Mouse (Mus musculus) limb, embryonic 15.5 days (tissue): ENCODE data around the gene Shank2. TPM values are rescaled to one million over a fixed set of nuclear protein-coding genes. Genes with fewer than 3 reads are reported as not detected.

Experiments used
- ATAC-seq: fragments of 200-750 bp; cut with Nextera tagmentation; 2 replicates; pipeline ENCODE4 v1.8.0; 2017; ENCODE audit warnings: low read depth, moderate TSS enrichment; ENCODE audit not compliant: insufficient number of reproducible peaks, low FRiP score, low TSS enrichment
- H3K27ac ChIP-seq: fragments of 300-500 bp; sonication (generic); 2 replicates; pipeline ENCODE4 v1.5.1; 2015; ENCODE audit warnings: moderate library complexity, mild to moderate bottlenecking, inconsistent platforms
- H3K27me3 ChIP-seq: fragments of 300-500 bp; sonication (generic); 2 replicates; pipeline ENCODE4 v1.6.1; 2015; ENCODE audit warnings: inconsistent platforms
- H3K36me3 ChIP-seq: fragments of 300-500 bp; sonication (generic); 2 replicates; pipeline ENCODE4 v1.6.1; 2015; ENCODE audit warnings: inconsistent platforms
- H3K4me1 ChIP-seq: fragments of 300-500 bp; sonication (generic); 2 replicates; pipeline ENCODE4 v1.6.1; 2015; ENCODE audit warnings: inconsistent platforms
- H3K4me2 ChIP-seq: fragments of 300-500 bp; sonication (generic); 2 replicates; pipeline ENCODE4 v1.6.1; 2015; ENCODE audit warnings: mild to moderate bottlenecking, inconsistent platforms
- H3K4me3 ChIP-seq: fragments of 300-500 bp; sonication (generic); 2 replicates; pipeline ENCODE4 v1.5.1; 2015; ENCODE audit warnings: mild to moderate bottlenecking, inconsistent platforms
- H3K9ac ChIP-seq: fragments of 300-500 bp; sonication (generic); 2 replicates; pipeline ENCODE4 v1.6.1; 2015; ENCODE audit warnings: inconsistent platforms
- H3K9me3 ChIP-seq: fragments of 300-500 bp; sonication (generic); 2 replicates; pipeline ENCODE4 v1.6.1; 2016; ENCODE audit warnings: inconsistent platforms
- WGBS: fragments of 180-500 bp; shearing (Covaris S2); methylation state at CpG from one replicate; pipeline ENCODE4 v1.1.7; 2015; 5-methylcytosine and 5-hydroxymethylcytosine counted together
- polyA plus RNA-seq: library from polyadenylated mRNA; unstranded; fragments of >200 nt; fragmentation: Nextera tagmentation; extraction: Ambion mirVana; gene quantifications from 2 replicates; pipeline ENCODE4 v1.2.1, GENCODE M21; 2015

Gene Shank2
- polyA plus RNA-seq, 1 experiment from 2014 or later = 0.17 TPM

DNA sequence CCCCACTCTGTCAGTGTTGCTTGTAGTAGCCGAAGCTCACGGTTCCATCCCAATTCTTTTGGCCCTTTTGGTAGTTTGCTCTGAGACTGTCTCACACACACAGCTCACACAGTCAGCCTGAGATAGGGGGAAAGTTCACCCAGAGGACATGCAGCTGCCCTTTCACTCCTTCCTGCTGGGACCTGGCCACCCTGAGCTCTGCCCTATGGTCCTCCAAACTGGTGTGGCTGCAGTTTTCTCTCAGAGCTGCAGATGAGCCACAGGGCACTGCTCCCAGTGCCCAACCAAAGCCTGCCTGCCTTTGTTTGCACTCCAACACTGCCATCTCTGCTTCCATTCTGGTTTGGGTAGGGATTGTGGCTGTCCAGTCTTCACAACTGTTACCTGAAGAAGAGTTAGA lies 388.0 kb downstream of the Shank2 start:
- Histone ChIP-seq H3K4me3 (no peak overlapping the region), H3K9ac (no peak overlapping the region), H3K27ac (no peak overlapping the region), H3K9me3 (no peaks in the 10 kb centered on the region), H3K4me1 (no peaks in the 10 kb centered on the region), H3K36me3 (no peaks in the 10 kb centered on the region), H3K4me2 (no peak overlapping the region), H3K27me3 (no peaks in the 10 kb centered on the region)
- no peak for ATAC-seq
- 84% methylated on average over 2 of the region's 2 CpGs for WGBS

- H3K9me3 ChIP-seq = no peaks in the 10 kb centered on the region
- no peaks in the 10 kb centered on the region for H3K4me1 ChIP-seq
- no peak overlapping the region for H3K4me3 ChIP-seq
- no peaks in the 10 kb centered on the region for H3K27me3 ChIP-seq
- no peak overlapping the region for H3K9ac ChIP-seq
- 59% methylated on average over 8 of the region's 8 CpGs for WGBS
- ATAC-seq = no peak
- no peak overlapping the region for H3K27ac ChIP-seq
- H3K4me2 ChIP-seq = no peak overlapping the region
- H3K36me3 ChIP-seq = no peaks in the 10 kb centered on the region
These were observed 388.9 kb downstream of the Shank2 start for GRCm38 (mm10) chr7:144390676-144391075.

GRCm38 (mm10) chr7:144391727-144392126 lies 390.0 kb downstream of the Shank2 start:
- 69% methylated on average over 6 of the region's 6 CpGs for WGBS
- H3K4me1 ChIP-seq = no peaks in the 10 kb centered on the region

DNA sequence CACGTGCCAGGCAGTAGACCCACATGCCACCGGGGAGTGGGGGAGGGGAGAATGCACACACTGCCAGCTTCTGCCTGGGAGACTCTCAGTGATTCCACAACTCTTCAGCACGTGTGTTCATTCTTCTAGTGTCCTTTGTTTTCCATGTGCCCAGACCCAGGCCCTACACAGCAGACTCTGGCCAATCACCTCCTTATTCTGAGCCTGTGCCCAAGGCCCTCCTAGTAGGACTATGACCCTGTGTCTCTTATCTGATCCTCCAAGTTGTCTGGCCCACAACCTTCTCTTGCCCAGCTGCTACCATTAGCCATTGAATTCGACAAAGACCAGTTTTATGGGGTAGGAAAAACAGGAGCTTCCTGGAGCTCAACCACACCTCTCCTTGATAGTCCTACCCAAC lies 400.8 kb downstream of the Shank2 start:
- Histone ChIP-seq H3K36me3 (no peaks in the 10 kb centered on the region), H3K27ac (no peak overlapping the region), H3K9ac (no peak overlapping the region), H3K4me1 (no peaks in the 10 kb centered on the region), H3K4me3 (no peak overlapping the region), H3K9me3 (no peaks in the 10 kb centered on the region), H3K27me3 (no peaks in the 10 kb centered on the region), H3K4me2 (no peak overlapping the region)
- 63% methylated on average over 4 of the region's 4 CpGs for WGBS
- ATAC-seq = no peak

More at GRCm38 (mm10) chr7:144391727-144392126, 390.0 kb downstream of the Shank2 start:
- no peak overlapping the region for H3K4me3 ChIP-seq
- H3K9ac ChIP-seq = no peak overlapping the region
- no peaks in the 10 kb centered on the region for H3K27me3 ChIP-seq
- H3K27ac ChIP-seq = no peak overlapping the region
- no peak for ATAC-seq
- no peaks in the 10 kb centered on the region for H3K36me3 ChIP-seq
- H3K4me2 ChIP-seq = no peak overlapping the region
- H3K9me3 ChIP-seq = no peaks in the 10 kb centered on the region

- 0 out of 2 replicates have a peak, but pooled peaks have one; percentile 37 for ATAC-seq
- Histone ChIP-seq H3K9me3 (no peaks in the 10 kb centered on the region), H3K4me3 (no peak overlapping the region), H3K36me3 (no peaks in the 10 kb centered on the region), H3K4me1 (peaks cover 10% of the 10 kb centered on the region), H3K4me2 (no peak overlapping the region), H3K27ac (no peak overlapping the region), H3K9ac (no peak overlapping the region), H3K27me3 (no peaks in the 10 kb centered on the region)
- WGBS = 36% methylated on average over 4 of the region's 4 CpGs
These were observed 405.9 kb downstream of the Shank2 start for GRCm38 (mm10) chr7:144407675-144408074.

- Histone ChIP-seq H3K9ac (no peak overlapping the region), H3K9me3 (no peaks in the 10 kb centered on the region), H3K4me2 (no peak overlapping the region), H3K4me1 (peaks cover 14% of the 10 kb centered on the region), H3K27ac (no peak overlapping the region), H3K4me3 (no peak overlapping the region), H3K36me3 (no peaks in the 10 kb centered on the region), H3K27me3 (no peaks in the 10 kb centered on the region)
- 83% methylated on average over 2 of the region's 2 CpGs for WGBS
- no peak for ATAC-seq
These were observed 406.8 kb downstream of the Shank2 start for GRCm38 (mm10) chr7:144408464-144409000.

DNA sequence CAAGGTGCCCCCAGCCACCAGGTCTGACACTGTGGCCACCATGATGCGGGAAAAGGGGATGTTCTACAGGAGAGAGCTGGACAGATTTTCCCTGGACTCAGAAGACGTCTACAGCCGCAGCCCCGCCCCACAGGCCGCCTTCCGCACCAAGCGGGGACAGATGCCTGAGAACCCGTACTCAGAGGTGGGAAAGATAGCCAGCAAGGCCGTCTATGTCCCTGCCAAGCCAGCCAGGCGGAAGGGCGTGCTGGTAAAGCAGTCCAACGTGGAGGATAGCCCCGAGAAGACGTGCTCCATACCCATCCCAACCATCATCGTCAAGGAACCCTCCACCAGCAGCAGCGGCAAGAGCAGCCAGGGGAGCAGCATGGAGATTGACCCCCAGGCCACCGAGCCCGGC lies 408.0 kb downstream of the Shank2 start:
- no peak for ATAC-seq
- WGBS = 76% methylated on average over 18 of the region's 18 CpGs
- no peak overlapping the region for H3K4me2 ChIP-seq

GRCm38 (mm10) chr7:144411967-144412906 lies 410.5 kb downstream of the Shank2 start:
- H3K9ac ChIP-seq = no peak overlapping the region
- H3K27ac ChIP-seq = no peak overlapping the region
- no peak for ATAC-seq
- H3K4me1 ChIP-seq = peaks cover 16% of the 10 kb centered on the region
- no peak overlapping the region for H3K4me3 ChIP-seq
- no peaks in the 10 kb centered on the region for H3K9me3 ChIP-seq
- 0 out of 2 replicates have a peak, but pooled peaks cover 6% of the 10 kb centered on the region for H3K27me3 ChIP-seq
- no peak overlapping the region for H3K4me2 ChIP-seq
- 28% methylated on average over 22 of the region's 22 CpGs for WGBS
- no peaks in the 10 kb centered on the region for H3K36me3 ChIP-seq

More for the DNA sequence above, 408.0 kb downstream of the Shank2 start:
- Histone ChIP-seq H3K4me1 (peaks cover 16% of the 10 kb centered on the region), H3K9me3 (no peaks in the 10 kb centered on the region), H3K27me3 (0 out of 2 replicates have a peak, but pooled peaks cover 1% of the 10 kb centered on the region), H3K36me3 (no peaks in the 10 kb centered on the region), H3K9ac (no peak overlapping the region), H3K4me3 (no peak overlapping the region), H3K27ac (no peak overlapping the region)

- H3K4me3 ChIP-seq = no peak overlapping the region
- H3K9ac ChIP-seq = no peak overlapping the region
- no peaks in the 10 kb centered on the region for H3K36me3 ChIP-seq
- H3K9me3 ChIP-seq = no peaks in the 10 kb centered on the region
- WGBS = 84% methylated on average over 5 of the region's 5 CpGs
- H3K27me3 ChIP-seq = 0 out of 2 replicates have a peak, but pooled peaks cover 6% of the 10 kb centered on the region
- H3K4me2 ChIP-seq = no peak overlapping the region
- peaks cover 26% of the 10 kb centered on the region for H3K4me1 ChIP-seq
- H3K27ac ChIP-seq = no peak overlapping the region
- ATAC-seq = no peak
These were observed 412.9 kb downstream of the Shank2 start for GRCm38 (mm10) chr7:144414632-144415031.

GRCm38 (mm10) chr7:144415795-144416194 lies 414.1 kb downstream of the Shank2 start:
- no peak for ATAC-seq
- WGBS = 71% methylated on average over 4 of the region's 4 CpGs
- Histone ChIP-seq H3K36me3 (no peaks in the 10 kb centered on the region), H3K9ac (no peak overlapping the region), H3K27ac (no peak overlapping the region), H3K4me3 (no peak overlapping the region), H3K4me2 (no peak overlapping the region), H3K27me3 (0 out of 2 replicates have a peak, but pooled peaks cover 6% of the 10 kb centered on the region), H3K9me3 (no peaks in the 10 kb centered on the region), H3K4me1 (peaks cover 32% of the 10 kb centered on the region)

DNA sequence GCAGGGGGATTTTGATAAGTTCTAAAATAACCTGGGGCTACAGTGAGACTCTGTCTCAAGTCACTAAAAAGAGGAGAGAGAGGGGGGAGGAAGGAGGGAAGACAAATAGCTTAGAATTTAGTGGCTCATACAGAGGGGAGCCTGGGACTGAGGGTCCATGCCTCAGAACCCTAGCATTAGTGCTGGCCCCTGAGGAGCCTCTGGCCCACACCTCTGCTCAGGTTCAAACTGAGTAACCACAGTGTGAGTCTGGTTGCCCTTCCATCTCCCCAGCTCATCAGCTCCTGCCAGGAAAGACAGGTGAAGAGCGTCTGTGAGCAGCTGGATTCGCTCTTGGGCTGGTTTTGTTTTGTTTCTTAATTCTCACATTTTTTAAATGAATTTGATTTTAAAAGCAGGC lies 415.5 kb downstream of the Shank2 start:
- Histone ChIP-seq H3K27ac (no peak overlapping the region), H3K36me3 (no peaks in the 10 kb centered on the region), H3K4me2 (no peak overlapping the region), H3K27me3 (0 out of 2 replicates have a peak, but pooled peaks cover 6% of the 10 kb centered on the region), H3K9me3 (no peaks in the 10 kb centered on the region), H3K4me1 (peaks cover 27% of the 10 kb centered on the region), H3K9ac (no peak overlapping the region), H3K4me3 (no peak overlapping the region)
- WGBS = 74% methylated on average over 2 of the region's 2 CpGs
- ATAC-seq = no peak
